Mouse (Mus musculus) adrenal gland, adult 2 months (tissue): ENCODE measurements at regions not wholly inside any gene's neighbourhood (a gene's known extent, or its start where the extent isn't known, plus 50 kb on each side); places are given as distances from the start of the nearest gene placed in this dataset.
A peak's percentile ranks its signal among the peaks of the same experiment; 100 is the strongest.

Experiments
- DNase-seq: peaks from one replicate; pipeline ENCODE4 v3.0.0; 2021

- no peak for DNase-seq
Observed at GRCm38 (mm10) chr2:7840612-7841011, 331.2 kb upstream of the Celf2 start.

- DNase-seq: no peak
Observed at GRCm38 (mm10) chr2:7837877-7838276, 328.5 kb upstream of the Celf2 start.

- DNase-seq: no peak
Observed at GRCm38 (mm10) chr2:7831239-7831638, 321.9 kb upstream of the Celf2 start.

- no peak for DNase-seq
Observed at GRCm38 (mm10) chr2:7826272-7826671, 316.9 kb upstream of the Celf2 start.

- no peak for DNase-seq
Observed at GRCm38 (mm10) chr2:7796415-7796814, 287.1 kb upstream of the Celf2 start.

- no peak for DNase-seq
Observed at GRCm38 (mm10) chr2:7792456-7793145, 283.2 kb upstream of the Celf2 start.

- DNase-seq: no peak
Observed at GRCm38 (mm10) chr2:7778610-7779009, 269.2 kb upstream of the Celf2 start.

- no peak for DNase-seq
Observed at GRCm38 (mm10) chr2:7734097-7734730, 224.9 kb upstream of the Celf2 start.

- peak; percentile 1 for DNase-seq
Observed at GRCm38 (mm10) chr2:7730960-7731359, 221.6 kb upstream of the Celf2 start.

GRCm38 (mm10) chr2:7722283-7722935, 213.0 kb upstream of the Celf2 start:
- no peak for DNase-seq

GRCm38 (mm10) chr2:7711046-7711445, 201.7 kb upstream of the Celf2 start:
- no peak for DNase-seq

GRCm38 (mm10) chr2:7710476-7710875, 201.1 kb upstream of the Celf2 start:
- DNase-seq: no peak

GRCm38 (mm10) chr2:7683355-7683754, 174.0 kb upstream of the Celf2 start:
- DNase-seq: no peak

- no peak for DNase-seq
Observed at GRCm38 (mm10) chr2:7640892-7641291, 131.5 kb upstream of the Celf2 start.

GRCm38 (mm10) chr2:7622716-7623285, 113.4 kb upstream of the Celf2 start:
- no peak for DNase-seq

GRCm38 (mm10) chr2:7619888-7620664, 110.7 kb upstream of the Celf2 start:
- no peak for DNase-seq

GRCm38 (mm10) chr2:7578196-7578595, 68.8 kb upstream of the Celf2 start:
- DNase-seq: no peak
